Mouse (Mus musculus): ENCODE data around the gene Tmem104.

Tmem104 gene

DNA sequence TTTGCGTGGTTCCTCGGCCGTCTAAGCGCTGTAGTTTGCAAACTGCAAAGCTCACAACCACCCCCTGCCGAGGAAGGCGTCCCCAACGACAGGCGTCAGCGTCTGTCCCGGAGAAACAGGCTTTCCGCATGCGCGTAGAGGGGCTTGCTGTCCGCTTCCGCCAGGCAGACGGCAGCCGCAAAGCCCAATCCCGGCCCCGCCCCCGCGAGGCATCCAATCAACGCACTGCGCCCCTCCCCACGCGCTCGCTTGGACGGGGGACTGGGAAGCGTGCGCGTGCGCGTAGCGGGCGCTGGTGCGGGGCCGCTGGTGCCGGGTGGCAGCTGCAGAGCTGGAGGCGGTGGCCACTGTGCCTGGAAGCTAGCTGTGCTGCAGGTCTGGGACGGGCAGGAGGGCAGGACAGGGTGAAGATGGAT is at the start of gene Tmem104:
TSS of gene Tmem104 (plus strand) at position 264 of the 416 bp plus-strand sequence.
- peak; percentile 99 for DNase-seq

DNA sequence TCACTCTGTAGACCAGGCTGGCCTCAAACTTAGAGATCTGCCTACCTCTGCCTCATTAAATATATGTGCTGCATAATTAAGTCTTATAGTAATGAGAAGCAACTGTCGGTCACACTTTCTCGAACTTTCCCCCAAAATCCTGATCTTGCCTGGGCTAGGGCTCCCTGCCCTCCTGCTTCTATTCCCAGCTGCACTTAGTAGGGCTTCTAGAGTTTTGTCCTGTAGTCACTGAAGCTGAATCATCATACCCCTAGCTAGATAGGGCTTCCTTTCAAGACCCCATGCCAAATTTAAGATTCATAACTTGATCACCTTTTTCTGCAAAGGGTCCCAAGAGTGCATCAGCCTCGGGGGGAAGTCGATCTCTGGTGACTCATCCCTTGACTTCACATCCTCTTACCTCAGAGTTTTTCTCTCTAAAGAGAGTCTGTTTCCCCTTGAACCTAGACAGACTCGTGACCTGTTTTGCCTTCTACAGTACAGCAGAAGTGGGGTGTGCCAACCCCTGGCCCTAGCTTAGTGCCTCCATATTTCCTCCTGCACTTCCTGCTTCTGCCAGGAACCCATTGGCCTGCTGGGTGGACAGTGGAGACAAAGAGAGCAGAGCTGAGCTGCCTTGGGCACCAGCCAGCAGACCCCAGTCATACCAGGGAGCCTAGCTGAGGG is 48.6 kb upstream of the Tmem104 start:
- DNase-seq = peak in 1 of 2 experiments; percentile 13

DNA sequence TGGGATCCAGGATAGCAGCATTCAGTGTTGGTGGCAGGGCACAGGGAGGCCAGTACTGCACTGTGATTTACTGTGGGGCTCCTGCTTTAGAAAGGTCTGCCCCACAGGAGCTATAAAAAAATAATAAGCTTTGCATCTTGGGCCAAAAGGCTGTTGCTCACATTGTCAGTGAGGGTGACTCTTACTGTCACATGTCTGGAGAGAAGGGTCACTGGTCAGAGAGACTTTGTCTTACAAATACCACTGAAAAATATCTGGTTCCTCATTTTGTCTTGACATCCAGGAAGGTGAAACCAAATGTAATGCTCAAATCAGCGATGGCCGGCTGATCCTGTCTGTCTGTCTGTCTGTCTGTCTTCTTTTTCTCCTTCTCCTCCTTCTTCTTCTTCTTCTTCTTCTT is 45.3 kb upstream of the Tmem104 start:
- no peak for DNase-seq

DNA sequence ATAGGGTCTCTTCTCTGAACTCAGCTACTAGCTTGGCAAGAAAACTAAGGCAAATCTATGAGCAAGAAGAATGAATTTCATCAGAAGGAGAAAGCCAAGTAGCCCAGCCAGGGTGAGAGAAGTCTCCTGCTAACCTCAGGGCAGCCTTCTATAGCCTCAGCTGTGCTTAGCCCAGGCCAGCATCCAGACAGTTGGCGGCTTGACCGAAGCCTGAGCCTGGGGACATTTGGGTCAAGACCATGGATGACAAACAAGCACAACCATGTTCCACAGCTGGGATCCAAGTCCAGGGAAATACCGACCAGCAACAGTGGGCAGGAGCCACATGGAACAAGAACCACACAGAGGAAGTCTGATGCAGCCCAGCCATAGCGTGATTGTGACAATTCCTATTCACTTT is 39.5 kb upstream of the Tmem104 start:
- no peak for DNase-seq

DNA sequence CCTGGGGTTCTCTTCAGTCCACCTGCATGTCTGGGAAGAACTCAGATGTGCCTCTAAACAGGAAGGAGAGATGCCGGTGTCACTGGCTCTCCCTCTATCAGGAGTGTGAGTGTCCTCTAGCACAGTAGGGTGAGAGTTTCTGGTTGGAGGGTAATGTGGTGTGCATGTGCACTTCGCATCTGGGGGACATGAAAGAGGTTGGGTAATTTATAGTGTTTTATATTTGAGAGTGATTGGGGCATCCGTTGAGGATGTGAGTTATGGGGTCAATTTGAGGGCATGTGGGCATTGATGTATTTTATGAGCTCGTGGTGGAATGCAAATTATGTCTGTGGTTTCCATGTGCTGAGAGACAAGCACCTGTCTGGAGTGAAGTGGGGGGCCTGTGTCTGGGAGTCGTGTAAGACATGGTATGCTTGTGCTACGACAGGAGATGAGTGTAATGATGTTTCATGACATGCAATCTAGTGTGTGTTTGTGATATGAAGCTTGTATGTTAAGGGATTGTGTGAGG is 36.5 kb upstream of the Tmem104 start:
- no peak for DNase-seq

DNA sequence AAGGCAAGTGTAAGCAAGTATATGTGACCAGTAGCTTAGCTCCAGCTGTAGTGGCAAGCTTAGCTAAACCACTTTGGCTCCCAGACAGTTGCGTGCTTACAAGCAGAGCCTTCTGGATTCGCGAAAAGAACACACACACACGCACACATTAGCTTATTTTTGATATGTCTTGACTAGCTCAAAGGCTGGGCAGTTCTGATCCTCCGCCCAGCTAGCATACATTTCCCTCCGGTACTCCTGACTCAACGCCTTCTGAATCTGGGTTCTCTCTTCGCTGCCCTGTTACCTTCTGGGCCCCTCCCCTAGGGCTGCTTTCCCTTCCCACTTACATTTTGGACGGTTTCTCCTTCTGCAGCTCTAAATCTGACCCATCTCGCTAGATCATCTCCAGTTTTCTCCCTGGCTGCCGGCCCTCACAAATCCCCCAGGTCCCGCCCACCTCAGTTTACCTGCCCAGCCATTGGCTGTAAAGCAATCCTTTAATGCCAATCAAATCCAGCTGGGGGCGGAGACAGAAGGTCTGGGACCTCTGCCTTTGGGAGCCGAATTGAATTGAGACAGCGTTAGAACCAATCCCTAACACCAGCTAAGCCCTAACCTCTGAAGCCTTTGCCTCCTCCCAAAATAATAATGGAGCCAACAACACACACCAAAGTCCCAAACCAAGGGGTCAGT is 35.4 kb upstream of the Tmem104 start:
- DNase-seq = no peak

DNA sequence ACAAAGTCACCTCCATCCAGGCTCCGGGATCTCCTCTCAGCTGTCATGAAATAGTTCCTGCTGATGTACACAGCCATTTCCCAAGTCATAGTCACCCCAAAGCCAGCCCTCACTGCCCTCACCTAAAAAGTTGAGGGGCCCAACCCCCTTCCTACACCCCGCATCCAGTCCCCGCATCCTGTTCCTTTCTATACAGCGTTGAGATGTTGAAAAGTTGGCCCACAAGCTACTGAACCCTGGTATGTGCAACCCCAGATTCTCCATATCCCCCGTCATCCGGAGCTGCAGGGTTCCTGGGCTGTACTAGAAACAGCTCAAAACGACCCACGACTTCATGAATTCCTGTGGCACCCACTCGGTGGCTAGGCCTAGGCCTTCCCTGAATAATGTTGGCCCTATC is 34.2 kb upstream of the Tmem104 start:
- no peak for DNase-seq

DNA sequence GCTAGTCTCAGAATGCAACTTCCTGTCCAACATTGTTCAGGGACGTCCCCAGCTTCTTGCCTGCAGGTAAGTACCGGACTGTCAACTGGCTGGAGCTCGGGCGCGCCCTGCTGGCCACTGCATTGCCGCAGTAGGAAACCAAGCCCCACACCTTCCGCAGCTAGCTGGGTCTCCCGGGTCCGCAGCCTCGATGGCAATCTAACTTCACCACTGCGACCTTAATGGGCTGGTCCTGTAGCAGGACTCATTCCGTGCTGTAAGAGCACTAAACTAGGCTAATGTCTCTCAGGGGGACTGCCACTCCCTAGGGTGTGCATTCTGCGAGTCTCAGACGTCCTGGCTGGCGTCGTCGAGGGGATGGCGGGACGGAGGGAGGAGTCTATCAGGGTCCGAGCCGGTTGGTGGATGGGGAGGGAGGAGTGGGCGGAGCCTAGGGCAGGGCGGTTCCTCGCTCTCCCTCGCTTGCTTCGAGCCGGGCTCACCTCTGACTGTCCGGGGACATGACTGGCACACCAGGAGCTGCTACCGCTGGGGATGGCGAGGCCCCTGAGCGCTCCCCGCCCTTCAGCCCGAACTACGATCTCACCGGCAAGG is 33.5 kb upstream of the Tmem104 start:
- peak; percentile 87 to 95 for DNase-seq

DNA sequence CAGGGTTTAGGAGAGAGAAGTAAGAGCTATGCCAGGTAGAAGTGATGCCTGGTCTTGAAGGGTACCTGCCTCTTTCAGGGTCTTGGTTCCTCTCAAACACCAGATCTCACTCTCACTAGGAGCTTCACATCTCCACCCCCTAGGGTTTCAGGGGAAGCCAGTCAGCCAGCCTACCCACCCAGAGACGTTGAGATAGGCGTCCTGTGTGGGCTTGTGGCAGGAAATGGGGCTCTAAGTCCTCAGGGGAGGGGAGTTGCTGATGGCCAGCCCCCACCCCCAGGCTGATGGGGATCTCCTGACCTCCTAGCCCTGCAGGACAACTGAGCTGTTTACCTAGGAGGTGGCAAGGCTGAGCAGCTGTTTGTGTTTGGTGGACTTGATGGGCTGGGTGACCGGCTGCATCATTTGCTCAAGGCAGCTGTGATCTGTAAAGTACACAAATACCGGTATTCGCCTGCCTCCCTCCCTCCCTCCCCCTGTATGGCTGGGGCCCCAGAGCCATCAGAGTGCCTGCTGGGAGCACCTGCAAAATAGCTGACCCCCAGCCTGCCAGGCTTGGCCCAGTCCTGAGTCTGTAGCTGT is 32.1 kb upstream of the Tmem104 start:
- DNase-seq = peak in 1 of 2 experiments; percentile 30

DNA sequence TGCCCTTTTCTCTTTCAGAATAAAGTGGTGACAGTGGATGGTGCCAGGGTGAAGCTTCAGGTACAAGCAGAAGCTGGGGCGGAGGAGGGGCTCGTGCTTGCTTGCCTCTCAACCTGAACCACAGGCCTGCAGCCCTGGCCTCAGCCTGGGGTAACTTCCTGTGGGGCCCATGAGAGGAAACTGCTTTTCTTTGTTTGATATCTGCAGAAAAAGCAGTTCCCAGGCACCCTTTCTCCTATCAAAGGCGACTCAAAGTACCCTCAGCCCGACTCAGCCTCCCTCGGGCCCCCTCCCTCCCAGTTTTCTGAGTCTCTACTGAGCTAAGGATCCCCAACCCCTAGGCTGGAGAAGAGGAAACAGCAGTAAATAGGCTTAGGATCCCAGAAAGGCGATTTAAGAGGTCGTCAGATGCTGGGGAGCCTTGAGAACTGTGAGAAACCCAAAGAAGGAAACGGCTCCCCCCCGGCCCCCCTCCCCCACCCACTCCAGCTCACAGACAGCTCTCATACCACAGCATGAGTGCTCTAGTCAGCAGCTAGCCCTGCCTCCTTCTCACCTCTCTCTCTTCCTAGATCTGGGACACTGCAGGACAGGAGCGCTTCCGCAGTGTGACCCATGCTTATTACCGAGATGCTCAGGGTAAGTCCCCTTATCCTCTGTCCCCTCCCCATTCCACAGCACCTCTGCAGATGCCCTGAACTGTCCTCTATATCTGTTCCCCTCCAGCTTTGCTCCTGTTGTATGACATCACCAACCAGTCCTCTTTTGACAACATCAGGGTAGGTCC is 29.2 kb upstream of the Tmem104 start:
- peak; percentile 64 to 68 for DNase-seq

DNA sequence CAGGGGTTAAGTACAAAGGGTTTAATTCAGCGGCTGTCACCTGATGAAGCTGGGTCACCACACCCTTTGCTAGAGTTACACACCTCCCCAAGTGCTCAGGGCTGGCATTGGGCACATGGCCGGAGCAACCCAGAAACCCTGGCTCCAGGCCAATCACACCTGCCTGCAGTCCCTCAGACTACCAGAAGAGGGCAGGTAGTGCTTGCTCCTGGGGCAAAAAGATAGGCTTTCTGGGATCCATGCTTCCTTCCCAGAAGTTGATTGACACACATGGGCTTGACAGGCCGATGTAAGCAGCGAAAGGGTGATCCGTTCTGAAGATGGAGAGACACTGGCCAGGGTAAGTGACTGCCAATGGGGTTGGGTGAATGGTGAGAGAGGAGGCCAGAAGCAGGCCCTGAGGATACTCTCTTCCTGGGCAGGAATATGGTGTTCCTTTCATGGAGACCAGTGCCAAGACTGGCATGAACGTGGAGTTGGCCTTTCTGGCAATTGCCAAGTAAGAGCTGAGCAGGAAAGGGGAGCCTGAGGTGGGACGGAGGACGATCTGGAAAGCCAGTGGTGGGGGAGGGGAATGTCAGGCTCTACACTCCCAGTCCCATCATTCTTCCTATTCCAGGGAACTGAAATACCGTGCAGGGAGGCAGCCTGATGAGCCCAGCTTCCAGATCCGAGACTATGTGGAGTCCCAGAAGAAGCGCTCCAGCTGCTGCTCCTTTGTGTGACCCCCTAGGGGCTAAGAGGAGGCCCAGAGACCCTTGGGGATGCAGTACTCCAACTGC is 27.1 kb upstream of the Tmem104 start:
- DNase-seq = peak; percentile 63 to 84

DNA sequence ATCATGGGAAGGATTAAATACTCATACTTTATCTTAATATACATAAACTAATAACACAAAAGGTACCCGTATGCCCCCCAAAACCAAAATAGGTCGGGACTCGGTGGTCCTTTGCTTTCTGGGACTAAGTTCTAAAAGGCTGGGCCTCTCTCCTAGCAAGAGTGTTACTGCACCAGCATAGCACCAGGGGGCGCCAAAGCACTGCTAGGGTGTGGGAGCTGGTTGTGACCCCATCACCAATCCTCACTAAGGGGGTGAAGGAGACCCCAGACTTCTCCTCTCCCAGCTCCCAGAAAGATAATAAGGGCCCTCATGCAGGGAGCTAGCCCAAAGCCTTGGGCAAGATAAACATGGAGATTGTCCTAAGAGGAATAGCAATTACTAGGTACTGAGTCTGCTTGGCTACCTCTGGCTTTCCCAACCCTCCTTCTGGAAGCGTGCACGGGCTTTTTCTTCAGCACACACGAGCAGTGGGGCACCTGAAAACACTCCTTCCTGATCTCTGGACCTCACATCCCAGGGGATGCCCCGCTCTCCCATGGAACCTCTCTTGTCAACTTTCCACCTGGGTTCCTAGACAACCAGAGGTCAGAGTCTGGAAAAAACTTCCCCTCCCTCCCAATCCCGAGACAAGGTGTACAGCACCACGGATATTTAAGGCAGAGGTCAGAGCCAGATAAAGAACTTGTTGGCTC is 26.3 kb upstream of the Tmem104 start:
- peak; percentile 62 to 84 for DNase-seq

DNA sequence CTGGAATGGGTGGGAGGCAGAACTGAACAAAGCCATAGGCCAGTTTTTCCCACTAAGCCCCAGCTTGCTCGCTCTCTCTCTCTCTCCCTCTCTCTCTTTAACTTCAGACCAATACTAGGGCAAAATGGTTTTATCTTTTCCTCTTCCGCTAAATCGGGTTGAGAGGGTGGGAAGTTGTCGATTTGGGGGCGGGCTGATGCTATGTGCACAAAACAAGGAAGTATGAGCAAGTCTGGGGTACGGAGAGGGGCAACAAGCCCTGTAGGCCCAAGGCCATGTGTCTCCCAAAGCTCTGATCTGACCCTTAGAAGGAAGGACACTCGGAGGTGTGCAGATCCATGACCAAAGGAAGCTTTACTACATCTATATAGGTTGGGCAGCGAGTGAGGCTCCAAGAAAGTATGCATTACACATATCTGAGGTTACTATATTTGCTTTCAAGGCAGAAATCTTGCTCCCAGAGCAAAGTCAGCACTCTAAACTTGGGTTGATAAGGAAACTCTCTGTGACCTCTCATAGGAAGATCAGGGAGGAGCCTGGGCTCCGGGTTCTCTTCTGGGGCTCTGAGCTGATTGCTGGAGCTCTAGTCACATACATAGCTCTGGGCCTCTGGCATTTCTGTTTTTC is 25.6 kb upstream of the Tmem104 start:
- no peak for DNase-seq

DNA sequence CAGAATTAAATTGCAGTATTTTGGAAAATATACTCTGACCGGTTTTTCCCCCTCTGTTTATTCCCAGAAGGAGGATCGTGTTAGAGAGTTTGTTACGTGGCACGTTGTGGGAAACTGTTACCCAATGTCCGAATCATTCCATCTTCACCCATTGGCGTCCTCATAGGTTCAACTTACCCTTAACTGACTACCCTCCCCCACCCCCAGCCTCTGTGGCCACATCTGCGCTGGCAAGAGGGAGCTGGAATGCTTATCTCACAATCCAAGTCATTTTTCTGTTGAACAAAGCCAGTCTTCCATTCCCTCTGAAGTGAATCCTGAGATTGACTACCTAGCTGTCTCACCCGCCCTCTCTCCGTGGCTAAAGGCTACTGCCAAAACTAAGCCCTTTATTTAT is 25.1 kb upstream of the Tmem104 start:
- DNase-seq = no peak

DNA sequence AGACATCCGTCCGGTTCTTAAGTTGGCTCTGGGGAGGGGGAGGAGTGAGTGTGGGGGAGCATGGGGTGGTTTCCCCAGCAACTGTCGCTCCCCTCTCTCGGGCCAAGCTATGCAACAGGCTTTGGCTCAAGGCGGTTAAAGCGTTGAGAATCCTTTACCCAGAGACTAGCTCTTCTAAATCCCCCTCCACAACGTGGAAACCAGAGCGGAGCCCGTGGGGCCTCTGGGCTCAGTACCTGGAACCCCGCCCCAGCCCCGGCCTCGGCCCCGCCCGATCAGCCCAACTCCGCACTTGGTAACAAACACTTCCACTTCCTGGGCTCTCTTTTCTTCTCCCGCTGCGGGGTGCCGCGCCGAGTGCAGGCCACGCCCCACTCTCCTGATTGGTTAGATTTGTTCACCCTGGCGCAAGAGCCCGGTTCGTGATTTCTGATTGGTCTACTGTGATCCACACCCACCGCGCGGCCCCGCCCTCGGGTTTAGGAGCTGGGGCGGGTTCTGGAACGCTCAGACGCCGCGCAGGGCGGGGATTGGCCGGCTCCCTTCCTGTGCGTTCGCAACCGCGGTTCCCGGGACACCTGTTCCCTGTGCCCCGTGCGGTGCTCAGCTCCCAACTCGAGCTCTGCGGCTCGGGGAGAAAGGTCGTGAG is 24.3 kb upstream of the Tmem104 start, which contains the start of gene Slc9a3r1:
TSS of gene Slc9a3r1 (plus strand) at position 510 of the 649 bp plus-strand sequence.
- DNase-seq = peak; percentile 98 to 99

DNA sequence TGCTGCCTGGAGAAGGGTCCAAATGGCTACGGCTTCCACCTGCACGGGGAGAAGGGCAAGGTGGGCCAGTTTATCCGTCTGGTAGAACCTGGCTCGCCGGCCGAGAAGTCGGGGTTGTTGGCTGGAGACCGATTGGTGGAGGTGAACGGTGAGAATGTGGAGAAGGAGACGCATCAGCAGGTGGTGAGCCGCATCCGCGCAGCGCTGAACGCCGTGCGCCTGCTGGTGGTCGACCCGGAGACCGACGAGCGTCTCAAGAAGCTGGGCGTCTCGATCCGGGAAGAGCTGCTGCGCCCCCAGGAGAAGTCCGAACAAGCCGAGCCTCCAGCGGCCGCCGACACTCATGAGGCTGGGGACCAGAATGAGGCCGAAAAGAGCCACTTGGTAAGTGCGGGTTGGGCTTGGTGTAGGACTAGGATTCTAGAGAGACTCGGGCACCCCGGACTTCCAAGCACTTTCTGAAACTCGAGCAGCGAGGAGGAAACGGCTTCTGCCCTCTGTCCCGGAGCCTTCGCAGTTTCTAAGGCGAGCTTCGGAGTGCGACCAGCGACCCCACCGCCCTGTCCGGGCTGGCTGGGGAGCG is 23.6 kb upstream of the Tmem104 start:
- DNase-seq = no peak

DNA sequence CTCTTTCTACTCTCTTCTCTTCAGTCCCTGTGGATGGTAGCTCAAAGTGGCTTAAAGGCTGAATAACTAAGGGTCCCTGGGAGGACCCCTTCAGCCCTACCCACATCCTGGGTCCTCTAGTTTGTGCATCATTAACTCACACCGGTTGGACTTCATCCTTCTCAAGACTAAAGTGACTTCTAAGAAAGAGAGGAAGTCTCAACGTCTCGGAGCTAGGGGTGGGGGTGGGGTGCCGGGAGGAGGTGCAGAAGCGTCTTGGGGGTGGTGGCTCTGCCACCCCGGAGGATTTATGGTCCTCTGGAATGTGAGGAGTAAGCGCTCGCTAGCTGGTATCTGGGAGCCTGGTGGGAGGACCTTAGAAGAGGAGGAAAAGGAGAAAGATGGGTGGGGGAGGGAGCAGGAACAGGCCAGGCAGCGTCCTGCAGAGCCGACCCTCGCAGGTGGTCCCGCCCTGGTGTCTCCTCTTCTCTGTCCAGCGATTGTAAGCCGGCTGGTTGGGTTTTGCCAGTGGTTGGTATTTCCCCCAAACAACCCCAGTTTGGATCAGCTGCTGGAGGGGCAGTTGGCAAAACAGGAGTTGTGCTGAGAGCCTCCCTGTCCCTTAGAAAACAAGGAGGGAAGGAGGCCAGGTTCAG is 22.8 kb upstream of the Tmem104 start:
- no peak for DNase-seq

DNA sequence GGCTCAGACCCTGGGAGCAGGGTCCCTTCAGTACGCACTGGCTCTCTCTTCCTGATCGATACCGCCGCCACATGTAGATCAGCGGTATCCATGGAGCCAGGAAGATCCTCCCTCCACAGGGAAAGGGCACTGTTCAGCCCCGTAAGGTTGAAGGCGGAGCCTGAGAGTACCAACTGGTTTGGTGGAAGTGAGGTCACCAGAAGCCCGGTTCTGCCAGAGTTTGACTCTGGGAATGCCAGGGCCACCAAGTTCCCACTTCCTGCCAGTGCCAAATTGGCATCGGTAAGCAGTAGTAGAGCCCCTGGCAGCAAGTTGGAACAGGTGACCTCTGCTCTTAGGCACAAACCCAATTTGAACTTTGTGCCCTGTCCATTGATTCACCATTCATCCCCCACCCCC is 22.3 kb upstream of the Tmem104 start:
- no peak for DNase-seq

DNA sequence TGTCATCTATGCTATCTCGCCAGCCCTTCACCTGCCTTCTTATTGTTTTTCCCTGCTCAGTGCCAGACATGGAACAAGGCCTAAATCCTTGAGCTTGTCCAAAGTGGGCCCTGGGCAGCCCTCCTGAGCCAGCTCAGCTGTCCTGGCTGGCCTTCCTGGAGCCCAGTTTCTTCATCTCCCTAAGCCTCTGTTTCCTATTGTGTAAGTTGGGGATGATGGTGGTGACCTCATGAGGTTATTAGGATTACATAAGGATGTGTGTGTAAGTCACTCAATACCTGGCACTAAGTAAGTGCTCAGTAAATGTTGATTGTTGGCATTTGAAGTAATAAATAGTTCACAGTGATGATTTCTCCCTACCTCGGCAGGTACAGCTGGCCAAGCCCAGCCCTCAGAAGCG is 20.5 kb upstream of the Tmem104 start:
- no peak for DNase-seq

All from spleen, adult 18-20 months (tissue).